Mouse (Mus musculus) erythroblast, embryonic 14.5 days (primary cell): Measurements from ENCODE around the gene Haus4.

Source experiments
- GATA1 ChIP-seq: IDR thresholded peaks from 2 replicates; pipeline ENCODE4 v1.6.1; 2012; ENCODE audit warnings: low read length, inconsistent platforms, mixed read lengths
- TAL1 ChIP-seq: IDR thresholded peaks from 3 replicates; pipeline ENCODE4 v1.6.1; 2012; ENCODE audit warnings: low read length, inconsistent platforms, mixed read lengths

DNA sequence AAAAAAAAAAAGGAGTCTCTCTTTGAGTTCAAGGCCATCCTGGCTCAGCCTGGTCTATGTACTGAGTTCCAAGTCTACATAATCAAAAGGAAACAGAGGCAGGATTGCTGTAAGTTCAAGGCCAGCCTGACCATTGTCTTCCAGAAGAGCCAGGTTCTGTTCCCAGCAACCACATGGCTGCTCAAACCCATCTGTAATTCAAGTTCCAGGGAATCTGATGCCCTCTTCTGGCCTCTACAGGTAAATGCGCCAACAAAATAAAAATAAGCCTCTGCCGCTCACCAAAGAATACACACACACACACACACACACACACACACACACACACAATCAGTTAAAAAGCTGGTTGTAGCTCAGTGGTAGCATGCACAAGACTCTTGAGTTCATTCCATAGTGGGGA lies 15.8 kb downstream of the Haus4 start:
- no peak for TF ChIP-seq TAL1
- TF ChIP-seq GATA1, result no peak
